Mouse (Mus musculus) embryo, embryonic 11 days (tissue): ENCODE measurements at regions not wholly inside any gene's neighbourhood (a gene's known extent, or its start where the extent isn't known, plus 50 kb on each side); places are given as distances from the start of the nearest gene placed in this dataset.
A peak's percentile ranks its signal among the peaks of the same experiment; 100 is the strongest.

Experiments used
- DNase-seq: peaks from one replicate; pipeline ENCODE4 v3.0.0-alpha.2; 2015

DNA sequence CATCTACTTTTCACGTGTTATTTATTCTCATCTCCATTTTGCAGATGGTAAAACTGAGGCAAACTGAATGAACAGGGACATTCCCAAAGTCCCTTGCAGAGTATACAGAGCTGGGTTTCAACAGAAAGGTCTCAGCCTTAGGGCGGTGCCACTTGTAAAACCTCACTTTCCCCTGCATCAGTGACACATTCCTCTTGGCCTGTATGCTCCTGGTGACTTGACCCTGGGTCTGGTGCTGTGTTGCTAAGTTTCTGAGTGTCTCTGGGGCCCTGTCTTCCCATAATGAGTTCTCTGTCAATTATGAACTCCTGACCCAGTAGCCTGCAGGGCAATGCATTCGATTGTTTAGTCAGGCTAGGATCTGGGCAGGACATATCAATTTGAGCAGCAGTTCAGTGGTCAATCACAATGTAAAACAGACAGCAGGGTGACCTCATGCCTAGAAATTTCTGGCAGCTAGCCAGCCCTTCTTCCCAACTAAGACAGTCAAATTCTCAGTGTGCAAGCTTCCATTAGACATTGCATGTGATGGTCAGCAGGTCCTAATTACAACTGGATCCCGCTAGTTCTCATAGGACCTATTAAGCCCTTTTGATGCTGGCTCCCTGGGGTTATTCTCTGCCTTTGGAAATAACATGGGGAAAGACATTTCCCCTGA, 863.5 kb upstream of the Lrrc6 start:
- peak; percentile 63 for DNase-seq

DNA sequence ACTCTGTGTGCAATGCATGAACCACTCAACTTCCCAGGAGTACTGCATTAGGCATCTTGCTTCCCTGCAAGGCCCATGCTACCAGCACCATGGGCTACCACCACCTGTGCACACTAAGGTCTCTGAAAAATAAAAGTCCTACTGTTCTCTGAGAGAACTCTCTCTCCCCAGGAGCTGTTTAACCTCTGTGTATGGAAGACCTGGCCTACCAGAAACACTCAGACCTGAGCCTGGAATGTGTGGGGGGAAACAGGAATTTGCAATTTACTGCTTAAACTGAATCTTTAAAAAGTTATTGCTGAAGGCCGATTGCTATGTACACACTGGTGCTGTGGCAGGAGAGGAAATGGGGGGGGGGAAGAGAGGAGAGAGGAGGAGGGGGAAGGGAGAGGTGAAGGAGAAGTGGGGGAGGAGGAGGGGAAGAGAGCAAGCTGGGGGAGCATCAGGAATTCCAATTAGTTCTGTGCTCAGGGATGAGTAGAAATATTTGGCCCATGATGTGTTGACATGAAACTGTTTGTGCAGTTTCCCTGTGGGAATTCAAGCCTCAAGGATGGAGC, 860.4 kb upstream of the Lrrc6 start:
- DNase-seq: peak; percentile 47

DNA sequence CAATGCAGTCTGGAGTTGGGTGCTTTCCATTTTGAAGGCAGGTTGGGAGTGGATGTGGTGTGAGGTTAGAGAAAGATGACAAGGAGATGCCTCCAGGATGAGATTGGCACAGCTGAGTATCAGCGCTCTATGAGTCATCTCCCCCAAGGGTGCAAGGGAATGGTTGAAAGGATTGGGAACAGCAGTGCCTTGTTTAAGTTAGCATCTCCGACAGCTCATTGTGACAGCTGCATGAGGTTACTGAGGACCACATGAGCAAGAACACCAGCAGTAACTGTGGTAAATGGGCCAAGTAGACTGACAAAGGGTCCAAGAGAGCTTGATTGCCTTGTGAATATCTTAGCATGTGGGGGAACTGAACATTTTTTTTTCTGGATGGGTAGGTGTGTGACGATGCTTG, 857.2 kb upstream of the Lrrc6 start:
- no peak for DNase-seq

DNA sequence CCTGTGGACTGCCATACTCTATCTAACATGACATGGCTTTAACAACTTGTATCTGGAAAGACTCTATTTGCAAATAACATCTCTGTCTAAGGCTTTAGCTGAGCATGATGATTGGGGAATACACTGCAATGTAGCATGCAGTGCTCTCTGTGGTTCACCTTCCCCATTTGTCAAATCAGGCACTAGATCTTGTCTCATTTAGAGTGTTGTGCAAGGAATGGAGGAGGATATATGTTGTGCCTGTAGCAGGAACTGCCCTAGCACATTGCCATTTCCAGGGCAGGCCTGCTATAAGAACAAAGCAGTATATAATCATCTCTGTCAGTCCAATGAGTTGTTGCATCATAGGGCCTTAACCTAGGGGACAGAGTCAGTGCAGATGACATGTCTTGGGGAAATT, 854.6 kb upstream of the Lrrc6 start:
- no peak for DNase-seq

DNA sequence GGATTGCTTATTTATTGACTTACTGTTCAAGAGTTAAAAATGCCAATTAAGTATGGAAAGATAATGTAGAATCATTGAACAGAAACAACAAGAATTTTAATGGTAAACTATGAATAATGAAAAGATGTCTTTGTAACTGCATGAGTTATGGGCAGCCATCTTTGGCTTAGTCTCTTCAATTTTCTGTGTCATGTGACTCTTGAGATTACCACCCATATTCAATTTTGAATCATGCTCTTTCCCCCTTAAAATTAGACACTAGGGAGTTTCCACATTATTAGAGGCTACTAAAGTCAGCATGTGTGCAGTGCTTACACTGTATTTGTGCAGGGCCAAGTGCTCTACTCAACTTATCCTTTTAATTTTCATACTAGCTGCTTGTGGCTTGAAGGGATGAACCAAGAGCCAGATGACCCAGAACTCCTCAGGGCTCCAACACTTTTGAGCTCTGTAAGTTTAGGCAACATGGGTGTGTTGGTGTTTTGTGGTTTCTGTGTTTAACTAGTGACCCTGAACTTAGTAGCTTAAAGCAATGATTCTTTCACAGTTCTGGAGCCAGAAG, 854.0 kb upstream of the Lrrc6 start:
- no peak for DNase-seq

DNA sequence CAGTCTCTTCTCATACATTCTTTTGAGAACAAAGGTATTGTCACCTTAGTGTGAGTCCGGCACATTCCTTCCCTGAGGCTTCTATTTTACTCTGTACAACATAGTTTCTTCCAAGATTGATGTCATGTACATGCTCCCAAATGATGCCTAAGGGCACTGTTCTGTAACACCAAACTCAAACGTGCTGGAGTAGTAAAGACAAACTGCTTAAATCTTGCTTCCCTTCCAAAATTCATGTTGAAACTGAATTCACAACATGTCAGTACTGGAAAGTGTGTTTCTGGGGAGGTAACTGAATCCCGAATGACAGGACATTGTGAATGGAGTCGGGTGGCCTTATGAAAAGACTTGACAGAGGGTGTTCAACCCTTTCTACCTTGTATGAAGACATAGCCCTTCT, 848.8 kb upstream of the Lrrc6 start:
- no peak for DNase-seq

DNA sequence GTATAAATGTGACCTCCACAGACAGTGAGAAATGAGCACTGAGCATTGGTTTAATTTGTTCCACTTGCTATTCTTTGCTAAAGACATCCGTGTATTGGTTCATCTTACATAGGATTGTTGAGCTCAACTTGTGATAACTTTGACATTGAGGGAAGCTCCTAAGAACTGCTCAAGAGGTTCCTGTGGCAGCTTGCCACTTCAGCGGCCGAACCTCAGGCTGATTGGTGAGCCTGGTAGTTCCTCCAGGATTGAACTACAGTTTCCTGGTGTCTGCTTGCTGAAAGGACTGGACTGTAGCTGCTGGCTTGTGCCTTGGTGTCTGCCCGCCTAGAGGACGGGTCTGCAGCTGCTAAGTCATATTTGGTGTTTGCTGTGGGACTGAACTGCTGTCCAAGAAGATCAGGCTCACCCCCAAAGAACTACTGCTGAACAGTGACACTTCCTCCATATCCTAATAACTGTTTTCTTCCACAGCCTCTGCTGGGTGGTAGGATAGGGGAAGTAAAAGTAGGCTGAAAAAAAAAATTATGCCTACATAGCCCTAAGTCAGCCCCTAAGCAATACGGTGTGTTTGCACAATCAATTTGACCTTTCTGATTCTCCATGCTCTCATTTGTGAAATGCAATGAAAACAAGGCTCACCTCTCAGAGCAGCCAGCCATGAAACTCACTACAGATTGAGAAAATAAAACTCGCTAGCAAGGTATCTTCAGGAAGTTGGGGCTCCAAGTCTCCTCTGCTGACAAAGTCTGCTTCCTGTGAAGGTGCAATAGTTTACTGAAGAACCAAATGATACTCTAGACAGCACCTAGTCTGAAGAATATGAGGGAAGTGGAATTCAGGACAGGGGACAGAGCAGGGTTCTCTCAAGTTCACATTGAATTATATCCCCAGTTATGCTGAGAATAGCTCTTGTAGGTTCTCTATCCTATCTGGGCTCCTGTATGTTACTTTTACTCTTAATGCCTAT, 844.8 kb upstream of the Lrrc6 start:
- no peak for DNase-seq

DNA sequence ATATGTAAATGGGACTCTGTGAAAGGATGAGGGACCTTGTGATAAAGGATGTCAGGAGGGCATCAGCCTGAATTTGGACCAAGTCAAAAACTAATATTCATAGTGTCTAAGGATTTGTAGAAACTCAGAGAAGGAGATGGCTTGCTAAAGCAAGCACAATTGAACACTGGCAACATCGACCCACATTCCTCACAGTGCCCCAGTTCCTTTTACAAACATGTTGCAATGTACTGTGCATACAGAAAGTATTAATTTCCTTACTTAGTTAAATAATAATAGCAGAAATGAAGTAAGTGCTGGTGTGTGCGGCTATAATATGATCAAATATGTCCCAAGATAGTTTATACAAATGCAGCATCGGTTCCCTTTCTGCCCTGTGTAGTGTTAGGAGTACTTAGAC, 841.3 kb upstream of the Lrrc6 start:
- no peak for DNase-seq

DNA sequence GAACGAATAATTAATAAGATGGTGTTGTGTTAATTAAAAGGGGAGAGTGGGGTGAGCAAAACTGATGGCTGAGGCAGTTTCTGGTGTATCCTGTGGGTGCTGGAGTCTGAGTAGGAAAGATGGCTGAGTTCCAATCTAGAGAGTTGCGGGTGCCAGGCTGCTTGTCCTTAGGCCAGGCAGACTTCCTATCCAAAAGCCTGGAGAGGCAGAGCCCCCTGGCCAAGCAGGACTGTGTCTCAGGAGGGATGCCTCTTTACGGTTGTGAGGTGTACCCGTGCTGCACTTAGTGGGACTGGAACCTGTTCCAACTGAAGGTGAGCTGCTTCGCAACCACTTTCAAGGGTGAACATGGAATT, 836.3 kb upstream of the Lrrc6 start:
- DNase-seq: no peak

DNA sequence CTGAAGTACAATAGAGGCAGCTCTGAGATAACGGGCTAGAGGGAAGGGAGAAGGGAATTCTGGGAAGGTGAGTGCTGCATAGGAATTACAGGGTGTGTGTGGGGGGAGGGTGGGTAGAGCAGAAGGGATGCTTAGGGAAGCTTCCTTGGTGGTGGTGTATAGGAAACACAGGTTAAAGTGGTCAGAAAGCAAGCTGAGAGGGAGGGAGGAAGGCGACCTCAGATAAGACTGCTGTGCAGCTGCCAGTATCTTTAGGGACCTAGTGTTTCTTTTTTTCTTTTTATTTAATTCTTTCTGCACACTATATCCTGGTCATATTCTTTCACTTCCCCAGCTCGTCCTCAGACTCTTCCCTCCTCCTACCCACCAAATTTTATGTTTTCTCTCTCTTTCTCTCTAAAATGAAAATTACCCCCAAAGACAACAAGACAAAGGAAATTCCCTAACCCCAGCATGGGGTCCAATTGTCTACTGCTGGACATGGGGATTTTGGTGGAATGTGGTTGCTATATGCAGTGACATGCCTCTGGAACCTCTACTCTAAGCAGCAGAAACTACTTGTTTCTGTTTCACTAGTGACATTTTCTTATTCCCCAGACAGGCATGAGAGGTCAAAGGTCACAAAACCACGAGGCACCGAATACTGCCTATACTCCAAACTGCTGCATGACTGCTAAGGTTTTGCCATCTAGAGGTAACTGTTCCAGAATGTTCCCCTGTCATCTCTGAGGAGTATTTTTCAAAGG, 835.8 kb upstream of the Lrrc6 start:
- peak; percentile 7 for DNase-seq

DNA sequence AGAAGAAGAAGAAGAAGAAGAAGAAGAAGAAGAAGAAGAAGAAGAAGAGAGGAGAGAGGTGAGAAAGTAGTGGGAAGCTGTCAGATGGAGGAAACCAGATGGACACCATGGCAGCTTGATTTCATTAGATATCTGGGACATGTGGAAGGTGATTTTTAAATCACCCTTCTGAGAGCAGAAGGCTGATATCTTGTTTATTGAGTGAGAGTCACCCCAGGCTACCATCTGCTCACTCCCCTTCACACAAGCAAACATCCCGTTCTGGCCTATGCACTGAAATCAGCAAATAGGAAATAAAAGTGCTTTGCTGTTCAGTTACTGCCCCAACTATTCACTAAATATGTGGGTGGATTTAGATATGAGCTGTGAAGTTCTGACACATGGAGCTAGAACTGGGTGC, 831.8 kb upstream of the Lrrc6 start:
- DNase-seq: no peak

DNA sequence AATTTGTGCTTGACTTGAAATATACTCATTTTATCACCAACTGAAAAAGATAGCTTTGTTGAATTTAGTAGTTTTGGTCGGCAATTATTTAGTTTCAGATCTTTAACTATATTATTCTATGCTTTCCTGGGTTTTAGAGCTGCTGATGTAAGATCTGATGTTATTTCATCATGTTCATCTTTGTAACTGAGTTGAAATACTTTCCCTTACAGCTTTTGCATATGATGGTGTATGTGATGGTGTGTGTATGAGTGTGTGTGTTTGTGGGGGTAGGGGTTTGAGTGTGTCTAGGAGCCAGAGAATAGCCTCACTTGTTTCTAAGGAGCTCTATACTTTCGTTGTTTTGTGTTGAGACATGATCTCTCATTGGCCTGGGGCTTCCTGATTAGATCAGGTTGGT, 819.6 kb upstream of the Lrrc6 start:
- no peak for DNase-seq

DNA sequence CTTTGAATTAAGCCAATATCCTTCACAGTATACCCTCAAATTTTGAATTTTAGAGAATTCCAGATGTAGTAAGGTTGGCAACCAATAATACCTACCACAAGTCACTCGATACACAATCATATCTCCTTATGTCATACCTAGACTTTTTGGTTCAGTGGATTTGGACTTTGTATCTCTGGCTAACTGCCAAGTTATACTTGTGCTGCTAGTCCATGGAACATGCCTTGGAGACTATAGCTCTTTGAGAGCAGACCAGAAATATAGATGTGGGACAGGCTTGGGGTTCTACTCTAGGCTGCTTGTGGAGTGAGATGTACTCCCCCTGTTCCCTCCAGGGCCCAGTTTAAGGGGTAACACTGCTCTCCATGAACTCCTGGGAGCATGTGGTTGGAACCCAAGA, 814.5 kb upstream of the Lrrc6 start:
- DNase-seq: no peak

DNA sequence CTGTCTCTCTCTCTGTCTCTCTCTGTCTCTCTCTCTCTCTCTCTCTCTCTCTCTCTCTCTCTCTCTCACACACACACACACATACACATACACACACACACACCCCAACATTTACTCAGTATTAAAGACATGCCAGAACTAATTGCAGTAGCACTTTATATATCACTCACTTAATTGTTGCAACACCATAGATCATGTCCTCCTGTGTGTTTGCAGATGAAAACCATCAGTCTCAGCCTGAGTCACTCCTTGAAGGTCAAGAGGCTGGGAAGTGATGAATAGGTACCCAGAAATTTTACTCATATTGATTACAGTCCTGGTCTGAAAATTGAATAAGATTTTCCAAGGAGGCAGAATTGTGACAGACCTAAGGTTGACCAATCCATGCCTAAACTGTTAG, 812.9 kb upstream of the Lrrc6 start:
- no peak for DNase-seq

DNA sequence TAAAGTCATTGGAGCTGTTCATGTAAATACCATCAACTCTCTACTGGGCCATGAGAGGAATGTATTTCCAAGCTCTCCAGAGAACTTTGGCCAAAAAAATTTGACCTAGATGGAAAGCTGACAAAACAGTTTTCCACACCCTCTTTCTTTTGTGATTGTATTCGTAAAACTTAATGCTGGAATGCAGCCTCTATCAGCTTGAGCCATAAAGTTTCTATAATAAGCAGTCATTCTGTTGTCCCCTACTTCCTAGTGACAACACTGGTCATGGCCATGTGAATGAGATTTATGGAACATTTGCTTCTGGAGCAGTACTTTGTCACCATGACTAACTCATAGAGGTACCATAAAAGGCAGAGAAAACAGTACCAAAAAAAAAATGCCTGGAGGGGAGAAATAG, 805.0 kb upstream of the Lrrc6 start:
- no peak for DNase-seq

DNA sequence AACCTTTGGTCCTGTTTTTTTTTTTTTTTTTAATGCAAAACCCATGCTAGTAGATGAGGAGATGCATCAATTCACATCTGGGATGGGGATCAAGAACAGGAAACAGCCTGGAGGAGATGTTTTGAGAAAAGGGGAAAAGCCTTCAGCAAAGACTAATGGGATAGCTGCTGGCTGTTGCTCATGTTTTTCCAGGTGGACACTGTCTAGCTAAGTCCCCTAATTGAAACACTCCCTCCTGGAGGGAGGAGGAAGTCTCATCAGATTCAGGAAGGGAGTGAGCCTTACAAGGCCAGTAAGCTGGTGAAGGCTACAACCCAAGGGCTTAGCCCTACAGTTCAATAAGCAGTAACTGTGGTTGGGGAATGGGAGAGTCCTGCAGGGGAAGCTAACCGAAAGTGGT, 803.1 kb upstream of the Lrrc6 start:
- peak; percentile 25 for DNase-seq

DNA sequence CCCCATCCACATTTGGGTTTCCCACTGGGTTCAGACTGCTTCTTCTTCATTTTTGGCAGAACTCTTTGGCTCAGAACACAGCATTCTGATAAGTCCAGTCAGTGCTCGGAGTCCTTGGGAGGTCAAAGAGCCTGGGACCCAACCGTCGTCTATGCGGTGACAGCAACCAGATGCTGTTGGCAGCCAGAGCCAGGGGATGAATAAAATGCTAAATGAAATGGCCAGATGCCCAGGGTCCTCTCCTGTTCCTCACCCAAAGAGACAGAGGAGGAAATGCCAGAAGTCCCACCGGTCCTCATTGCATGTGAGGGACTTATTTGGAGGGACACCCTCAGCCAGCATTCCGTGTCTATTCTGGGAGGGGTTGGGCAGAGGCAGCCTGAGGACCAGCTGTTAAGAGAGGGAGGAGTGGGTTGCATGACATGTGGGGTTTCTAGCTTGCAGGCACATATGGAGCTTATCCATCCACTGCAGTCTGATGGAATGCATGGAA, 801.2 kb upstream of the Lrrc6 start:
- DNase-seq: no peak

DNA sequence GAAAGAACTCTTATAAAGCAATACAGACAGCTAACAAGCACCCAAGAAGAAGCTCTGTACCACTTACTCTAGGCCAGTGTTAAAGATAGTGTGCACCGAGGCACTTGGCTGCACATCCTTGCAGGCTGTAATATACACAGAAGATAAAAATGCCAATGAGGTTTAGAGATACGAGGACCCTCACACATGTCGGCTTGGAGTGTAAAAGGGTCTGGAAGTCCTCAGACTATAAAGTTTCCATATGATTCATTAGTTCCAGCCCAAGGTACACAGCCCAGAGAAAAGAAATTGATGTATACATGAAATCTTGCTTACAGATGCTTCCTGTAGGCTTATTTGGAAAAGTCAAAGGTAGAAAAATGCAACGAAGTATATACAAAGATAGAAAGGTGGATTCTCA, 800.3 kb upstream of the Lrrc6 start:
- DNase-seq: no peak

DNA sequence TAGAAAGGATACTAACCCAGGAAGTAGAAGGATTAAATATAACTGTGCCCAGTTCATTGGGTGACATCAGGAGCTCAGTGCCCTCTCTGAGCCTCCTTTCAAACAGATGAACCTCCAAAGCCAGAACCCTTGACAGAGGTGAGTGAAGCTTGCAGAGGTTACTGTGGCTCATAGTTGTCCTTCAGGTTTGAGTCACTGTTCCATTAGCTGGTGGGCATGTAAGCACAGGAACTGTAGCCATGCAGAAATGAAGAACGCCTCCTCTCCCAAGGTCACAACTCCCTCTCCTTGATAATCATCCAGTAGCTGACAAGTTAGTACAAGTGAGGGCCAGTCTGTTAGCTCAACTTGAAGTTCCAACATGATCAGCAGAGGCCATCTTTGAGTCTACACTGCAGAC, 794.1 kb upstream of the Lrrc6 start:
- DNase-seq: no peak

DNA sequence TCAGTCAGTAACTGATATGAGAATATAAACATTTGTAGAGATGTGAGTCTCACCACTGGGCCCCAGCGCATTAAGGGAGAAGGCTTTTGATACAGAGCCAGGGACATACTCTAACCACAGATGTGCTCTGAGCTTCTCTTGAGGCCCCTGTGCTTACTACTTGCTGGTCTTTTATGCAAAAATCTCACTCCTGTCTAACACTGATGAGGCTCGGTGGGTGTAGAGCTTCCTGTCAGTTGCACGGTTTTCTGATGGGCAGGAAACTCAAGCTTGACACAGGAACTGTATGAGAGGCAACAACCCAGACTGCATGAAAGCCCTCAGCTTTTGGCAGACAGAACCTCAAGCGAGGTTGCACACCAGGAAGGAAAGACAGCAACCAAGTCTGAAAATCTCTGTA, 789.0 kb upstream of the Lrrc6 start:
- no peak for DNase-seq

DNA sequence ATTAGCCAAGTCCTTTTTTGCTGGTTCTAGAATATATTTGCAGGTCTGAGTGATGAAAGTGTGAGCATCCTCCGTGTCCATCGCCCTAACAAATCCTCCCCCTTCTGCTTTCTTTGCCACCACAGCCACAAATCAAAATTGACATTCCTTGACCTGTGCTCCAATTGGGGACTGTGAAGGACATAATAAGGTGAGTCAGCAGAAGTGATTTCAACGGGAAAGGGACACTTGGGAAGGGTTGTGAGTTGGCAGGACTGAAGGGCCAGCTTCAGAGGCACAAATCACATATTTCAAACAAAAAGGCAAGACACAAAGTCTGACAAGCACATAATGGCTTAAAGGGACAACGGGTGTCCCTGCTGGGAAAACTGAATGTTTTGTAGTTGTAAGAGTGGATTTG, 784.2 kb upstream of the Lrrc6 start:
- no peak for DNase-seq

DNA sequence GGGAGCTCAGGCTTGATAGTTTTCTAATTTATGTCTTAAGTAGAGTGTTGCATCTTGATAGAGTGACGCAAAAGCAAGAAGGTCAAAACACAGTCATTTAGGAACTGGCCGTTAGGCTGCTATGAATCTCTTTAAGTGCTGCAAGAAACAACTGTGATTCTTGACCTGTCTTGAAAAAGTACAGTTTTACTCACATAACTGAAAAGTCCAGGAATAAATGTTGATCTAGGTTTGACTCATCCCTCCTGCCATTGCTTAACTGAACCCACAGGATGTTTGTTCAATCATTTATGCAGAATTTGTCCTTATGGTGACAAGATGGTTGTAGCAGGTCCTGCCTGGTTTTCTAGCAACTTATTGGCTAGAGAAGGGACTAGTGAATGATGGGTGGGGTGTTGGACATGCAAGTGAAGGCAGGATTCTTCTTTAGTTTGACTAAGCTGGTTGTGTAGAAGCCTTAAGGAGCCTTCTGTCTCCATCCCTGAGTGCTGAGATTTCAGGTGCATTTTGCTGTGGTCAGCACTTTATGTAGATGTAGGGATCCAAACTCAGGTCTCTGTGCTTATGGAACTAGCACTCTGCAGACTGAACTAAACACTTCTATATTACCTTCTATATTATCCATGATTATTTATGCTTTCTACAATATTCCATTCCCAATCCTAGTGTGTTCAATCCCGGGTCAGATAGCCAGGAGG, 782.7 kb upstream of the Lrrc6 start:
- no peak for DNase-seq
